Mouse (Mus musculus) stomach, postnatal 0 days (tissue): Measurements from ENCODE around the gene Tedc1. TPM values are rescaled to one million over a fixed set of nuclear protein-coding genes. Genes with fewer than 3 reads are reported as not detected.

Experiments used
- ATAC-seq: fragments of 200-750 bp; cut with Nextera tagmentation; 2 replicates; pipeline ENCODE4 v1.8.0; 2017; ENCODE audit not compliant: low FRiP score, low TSS enrichment
- DNase-seq: peaks from one replicate; pipeline ENCODE4 v3.0.0-alpha.2; 2016; ENCODE audit warnings: low spot score
- H3K27ac ChIP-seq: fragments of 300-500 bp; sonication (generic); replicated peaks from 2 replicates; pipeline ENCODE4 v1.5.1; 2014; ENCODE audit warnings: mild to moderate bottlenecking, control low read depth
- H3K27me3 ChIP-seq: fragments of 300-500 bp; sonication (generic); 2 replicates; pipeline ENCODE4 v1.6.1; 2014; ENCODE audit warnings: low read length; ENCODE audit not compliant: control insufficient read depth, insufficient read depth
- H3K36me3 ChIP-seq: fragments of 300-500 bp; sonication (generic); 2 replicates; pipeline ENCODE4 v1.6.1; 2014; ENCODE audit warnings: low read length, mixed read lengths; ENCODE audit not compliant: control insufficient read depth, insufficient read depth
- H3K4me1 ChIP-seq: fragments of 300-500 bp; sonication (generic); replicated peaks from 2 replicates; pipeline ENCODE4 v1.6.1; 2014; ENCODE audit warnings: antibody characterized with exemption; ENCODE audit not compliant: control insufficient read depth, insufficient read depth
- H3K4me2 ChIP-seq: fragments of 300-500 bp; sonication (generic); replicated peaks from 2 replicates; pipeline ENCODE4 v1.6.1; 2014; ENCODE audit warnings: low read depth, mild to moderate bottlenecking, control low read depth, moderate library complexity
- H3K4me3 ChIP-seq: fragments of 300-500 bp; sonication (generic); 2 replicates; pipeline ENCODE4 v1.5.1; 2014; ENCODE audit warnings: low read depth, low read length, control low read depth
- H3K9ac ChIP-seq: fragments of 300-500 bp; sonication (generic); 2 replicates; pipeline ENCODE4 v1.6.1; 2014; ENCODE audit warnings: mild to moderate bottlenecking, low read length, control low read depth, mixed read lengths
- H3K9me3 ChIP-seq: fragments of 300-500 bp; sonication (generic); 2 replicates; pipeline ENCODE4 v1.6.1; 2016; ENCODE audit warnings: low read length; ENCODE audit not compliant: control insufficient read depth
- CTCF ChIP-seq: IDR thresholded peaks from 2 replicates; pipeline ENCODE4 v1.5.1; 2016; ENCODE audit warnings: antibody characterized with exemption, low read depth, mild to moderate bottlenecking, moderate library complexity
- EP300 ChIP-seq: optimal IDR thresholded peaks from 2 replicates; pipeline ENCODE3; 2016; ENCODE audit warnings: antibody characterized with exemption
- WGBS: fragments of 180-500 bp; shearing (Covaris S2); extraction: QIAGEN DNeasy Blood & Tissue Kit; methylation state at CpG from one replicate; pipeline ENCODE4 v1.1.7; 2014; 5-methylcytosine and 5-hydroxymethylcytosine counted together
- polyA plus RNA-seq: library from polyadenylated mRNA; unstranded; fragments of >200 nt; fragmentation: Nextera tagmentation; extraction: Ambion mirVana; gene quantifications from 2 replicates; pipeline ENCODE4 v1.2.1, GENCODE M21; 2015

Gene Tedc1
- polyA plus RNA-seq, 1 experiment from 2014 or later, result 6.0 TPM

GRCm38 (mm10) chr12:113144886-113145285 lies 11.3 kb upstream of the Tedc1 start:
- no peak overlapping the region for H3K27ac ChIP-seq
- WGBS, result 93% methylated on average over 16 of the region's 16 CpGs
- H3K27me3 ChIP-seq, result no peaks in the 10 kb centered on the region

GRCm38 (mm10) chr12:113145591-113145990 lies 10.6 kb upstream of the Tedc1 start:
- ATAC-seq, result no peak
- no peaks in the 10 kb centered on the region for H3K27me3 ChIP-seq
- no peak overlapping the region for H3K27ac ChIP-seq
- H3K4me2 ChIP-seq, result no peak overlapping the region
- no peak overlapping the region for H3K9ac ChIP-seq
- no peak for DNase-seq
- H3K9me3 ChIP-seq, result no peaks in the 10 kb centered on the region
- 87% methylated on average over 5 of the region's 5 CpGs for WGBS
- no peak for TF ChIP-seq EP300
- no peak for TF ChIP-seq CTCF
- peaks cover 11% of the 10 kb centered on the region for H3K4me1 ChIP-seq
- no peaks in the 10 kb centered on the region for H3K36me3 ChIP-seq
- no peak overlapping the region for H3K4me3 ChIP-seq

More at GRCm38 (mm10) chr12:113144886-113145285, 11.3 kb upstream of the Tedc1 start:
- ATAC-seq, result no peak
- Histone ChIP-seq H3K4me2 (no peak overlapping the region), H3K4me3 (no peak overlapping the region), H3K4me1 (peaks cover 11% of the 10 kb centered on the region), H3K36me3 (no peaks in the 10 kb centered on the region), H3K9ac (no peak overlapping the region), H3K9me3 (no peaks in the 10 kb centered on the region)
- TF ChIP-seq CTCF (no peak), EP300 (no peak)
- DNase-seq, result no peak

- ATAC-seq, result peak; percentile 44; the same call in 1 of the 2 replicates
Measured at GRCm38 (mm10) chr12:113146112-113147057, 9.8 kb upstream of the Tedc1 start, which contains the start of gene Crip1. TSS of gene Crip1 (plus strand) at chr12:113146316.

GRCm38 (mm10) chr12:113147481-113147880 lies 8.7 kb upstream of the Tedc1 start:
- H3K9me3 ChIP-seq, result no peaks in the 10 kb centered on the region
- no peak for TF ChIP-seq EP300
- no peak for TF ChIP-seq CTCF
- H3K9ac ChIP-seq, result no peak overlapping the region
- ATAC-seq (no peak), DNase-seq (no peak)
- 75% methylated on average over 8 of the region's 8 CpGs for WGBS
- no peak overlapping the region for H3K4me2 ChIP-seq
- H3K36me3 ChIP-seq, result no peaks in the 10 kb centered on the region
- H3K4me3 ChIP-seq, result no peak overlapping the region
- peak overlapping the region; percentile 79 for H3K27ac ChIP-seq
- H3K4me1 ChIP-seq, result peaks cover 15% of the 10 kb centered on the region
- no peaks in the 10 kb centered on the region for H3K27me3 ChIP-seq

More at GRCm38 (mm10) chr12:113146112-113147057, 9.8 kb upstream of the Tedc1 start, which contains the start of gene Crip1:
- no peaks in the 10 kb centered on the region for H3K27me3 ChIP-seq
- H3K9ac ChIP-seq, result 0 out of 2 replicates have a peak within 1 kb of the TSS, but pooled peaks have one; percentile 18
- peak within 1 kb of the TSS; percentile 18 for H3K4me3 ChIP-seq
- no peaks in the 10 kb centered on the region for H3K36me3 ChIP-seq
- H3K4me2 ChIP-seq, result peak within 1 kb of the TSS; percentile 50
- peaks cover 12% of the 10 kb centered on the region for H3K4me1 ChIP-seq
- H3K9me3 ChIP-seq, result no peaks in the 10 kb centered on the region
- peak; percentile 85 for DNase-seq
- 10% methylated on average over 45 of the region's 45 CpGs for WGBS
- peak; percentile 89 for TF ChIP-seq CTCF
- TF ChIP-seq EP300, result no peak
- peak within 1 kb of the TSS; percentile 79 for H3K27ac ChIP-seq

- peak; percentile 76 for DNase-seq
- Histone ChIP-seq H3K9me3 (no peaks in the 10 kb centered on the region), H3K4me1 (peaks cover 15% of the 10 kb centered on the region), H3K27me3 (no peaks in the 10 kb centered on the region), H3K4me2 (no peak overlapping the region), H3K4me3 (no peak overlapping the region), H3K27ac (peak overlapping the region; percentile 18; the same call in 1 of the 2 replicates), H3K9ac (no peak overlapping the region), H3K36me3 (no peaks in the 10 kb centered on the region)
- ATAC-seq, result peak; percentile 6
- WGBS, result 43% methylated on average over 16 of the region's 16 CpGs
- no peak for TF ChIP-seq EP300
- TF ChIP-seq CTCF, result peak; percentile 65
Measured at GRCm38 (mm10) chr12:113148381-113149035, 7.7 kb upstream of the Tedc1 start.
